Mouse (Mus musculus) ES-Bruce4 (cell line): ENCODE results near the gene Bricd5. TPM values are rescaled to one million over a fixed set of nuclear protein-coding genes. Genes with fewer than 3 reads are reported as not detected.

ENCODE experiments used
- H3K27ac ChIP-seq: 2 replicates; pipeline ENCODE4 v1.5.1; 2012; ENCODE audit warnings: low read length, inconsistent platforms; ENCODE audit not compliant: insufficient read depth
- H3K27me3 ChIP-seq: 2 replicates; pipeline ENCODE4 v1.6.1; 2012; ENCODE audit warnings: mild to moderate bottlenecking, low read length, inconsistent platforms; ENCODE audit not compliant: control insufficient read depth, poor library complexity, insufficient read depth, severe bottlenecking
- H3K36me3 ChIP-seq: 2 replicates; pipeline ENCODE4 v1.6.1; 2012; ENCODE audit warnings: inconsistent platforms, mild to moderate bottlenecking, low read length, moderate library complexity; ENCODE audit not compliant: control insufficient read depth, poor library complexity, insufficient read depth, severe bottlenecking
- H3K4me1 ChIP-seq: one replicate; pipeline ENCODE4 v1.8.1; 2011; ENCODE audit warnings: low read length; ENCODE audit not compliant: control insufficient read depth, insufficient read depth
- H3K4me3 ChIP-seq: 2 replicates; pipeline ENCODE4 v1.5.1; 2011; ENCODE audit warnings: low read depth, mild to moderate bottlenecking, low read length
- H3K9ac ChIP-seq: 2 replicates; pipeline ENCODE4 v1.6.1; 2012; ENCODE audit warnings: low read depth, mild to moderate bottlenecking, inconsistent platforms; ENCODE audit not compliant: poor library complexity, severe bottlenecking
- H3K9me3 ChIP-seq: replicated peaks from 2 replicates; pipeline ENCODE4 v1.6.1; 2012; ENCODE audit warnings: mild to moderate bottlenecking, low read length, inconsistent platforms; ENCODE audit not compliant: control insufficient read depth, poor library complexity, insufficient read depth, severe bottlenecking
- CTCF ChIP-seq: IDR thresholded peaks from one replicate; pipeline ENCODE4 v1.8.1; 2011; ENCODE audit warnings: low read depth, low read length
- EP300 ChIP-seq: IDR thresholded peaks from 2 replicates; pipeline ENCODE4 v1.6.1; 2011; ENCODE audit warnings: low read depth, low read length; ENCODE audit not compliant: insufficient read depth
- POLR2A ChIP-seq: IDR thresholded peaks from one replicate; pipeline ENCODE4 v1.8.1; 2011; ENCODE audit warnings: low read length; ENCODE audit not compliant: insufficient read depth
- polyA plus RNA-seq: library from polyadenylated mRNA; stranded (reverse); fragments of >200 nt; gene quantifications from 2 replicates; pipeline ENCODE4 v1.2.4, GENCODE M21; 2011; ENCODE audit warnings: low read depth; ENCODE audit not compliant: missing spikeins, insufficient read depth, insufficient read length

Gene Bricd5
- polyA plus RNA-seq, 1 experiment: not detected

- Histone ChIP-seq H3K9ac (no peak overlapping the region), H3K4me3 (no peak overlapping the region), H3K27me3 (no peaks in the 10 kb centered on the region), H3K36me3 (peaks cover 5% of the 10 kb centered on the region; the same call in 1 of the 2 replicates), H3K4me1 (peaks cover 2% of the 10 kb centered on the region), H3K9me3 (no peaks in the 10 kb centered on the region), H3K27ac (no peak overlapping the region)
- no peak for TF ChIP-seq EP300
- no peak for TF ChIP-seq CTCF
- no peak for TF ChIP-seq POLR2A
Observed at GRCm38 (mm10) chr17:24443409-24443808, 30.3 kb upstream of the Bricd5 start.

GRCm38 (mm10) chr17:24446590-24446989 lies 27.1 kb upstream of the Bricd5 start:
- Histone ChIP-seq H3K27me3 (no peaks in the 10 kb centered on the region), H3K9me3 (no peaks in the 10 kb centered on the region), H3K36me3 (peaks cover 5% of the 10 kb centered on the region), H3K4me1 (peaks cover 2% of the 10 kb centered on the region), H3K9ac (no peak overlapping the region), H3K27ac (no peak overlapping the region), H3K4me3 (no peak overlapping the region)
- TF ChIP-seq POLR2A (no peak), CTCF (no peak), EP300 (no peak)

- no peaks in the 10 kb centered on the region for H3K27me3 ChIP-seq
- no peak for TF ChIP-seq EP300
- no peak for TF ChIP-seq POLR2A
- TF ChIP-seq CTCF: no peak
- H3K4me1 ChIP-seq: no peaks in the 10 kb centered on the region
- no peak overlapping the region for H3K4me3 ChIP-seq
- H3K27ac ChIP-seq: no peak overlapping the region
- no peaks in the 10 kb centered on the region for H3K9me3 ChIP-seq
- H3K36me3 ChIP-seq: peaks cover under 1% of the 10 kb centered on the region
- H3K9ac ChIP-seq: no peak overlapping the region
Observed at GRCm38 (mm10) chr17:24449507-24449906, 24.2 kb upstream of the Bricd5 start.

GRCm38 (mm10) chr17:24451220-24451619 lies 22.5 kb upstream of the Bricd5 start:
- Histone ChIP-seq H3K9ac (no peak overlapping the region), H3K27me3 (no peaks in the 10 kb centered on the region), H3K36me3 (no peaks in the 10 kb centered on the region; the same call in none of the 2 replicates), H3K4me3 (no peak overlapping the region), H3K27ac (no peak overlapping the region), H3K4me1 (no peaks in the 10 kb centered on the region), H3K9me3 (no peaks in the 10 kb centered on the region)
- no peak for TF ChIP-seq POLR2A
- TF ChIP-seq EP300: no peak
- no peak for TF ChIP-seq CTCF

- H3K4me3 ChIP-seq: no peak overlapping the region
- no peaks in the 10 kb centered on the region; the same call in 1 of the 2 replicates for H3K36me3 ChIP-seq
- no peaks in the 10 kb centered on the region for H3K9me3 ChIP-seq
- TF ChIP-seq CTCF (no peak), EP300 (no peak), POLR2A (no peak)
- no peaks in the 10 kb centered on the region for H3K4me1 ChIP-seq
- H3K9ac ChIP-seq: no peak overlapping the region
- H3K27ac ChIP-seq: no peak overlapping the region
- H3K27me3 ChIP-seq: no peaks in the 10 kb centered on the region
Observed at GRCm38 (mm10) chr17:24453372-24453771, 20.3 kb upstream of the Bricd5 start.

GRCm38 (mm10) chr17:24454218-24454755 lies 19.4 kb upstream of the Bricd5 start:
- H3K36me3 ChIP-seq: no peaks in the 10 kb centered on the region; the same call in 1 of the 2 replicates
- 0 out of 2 replicates have a peak overlapping the region, but pooled peaks have one; percentile 18 for H3K9ac ChIP-seq
- H3K9me3 ChIP-seq: no peaks in the 10 kb centered on the region
- no peak overlapping the region for H3K27ac ChIP-seq
- no peak for TF ChIP-seq EP300
- no peak for TF ChIP-seq CTCF
- no peak for TF ChIP-seq POLR2A
- H3K27me3 ChIP-seq: no peaks in the 10 kb centered on the region
- H3K4me1 ChIP-seq: no peaks in the 10 kb centered on the region
- H3K4me3 ChIP-seq: peak overlapping the region; percentile 90
